Mouse (Mus musculus): ENCODE measurements at regions not wholly inside any gene's neighbourhood (a gene's known extent, or its start where the extent isn't known, plus 50 kb on each side); places are given as distances from the start of the nearest gene placed in this dataset.
"Not testable (repeated sequence)": the region's sequence is repeated elsewhere in the genome, so short reads cannot be mapped to it uniquely, and the experiment has no call there.

DNA sequence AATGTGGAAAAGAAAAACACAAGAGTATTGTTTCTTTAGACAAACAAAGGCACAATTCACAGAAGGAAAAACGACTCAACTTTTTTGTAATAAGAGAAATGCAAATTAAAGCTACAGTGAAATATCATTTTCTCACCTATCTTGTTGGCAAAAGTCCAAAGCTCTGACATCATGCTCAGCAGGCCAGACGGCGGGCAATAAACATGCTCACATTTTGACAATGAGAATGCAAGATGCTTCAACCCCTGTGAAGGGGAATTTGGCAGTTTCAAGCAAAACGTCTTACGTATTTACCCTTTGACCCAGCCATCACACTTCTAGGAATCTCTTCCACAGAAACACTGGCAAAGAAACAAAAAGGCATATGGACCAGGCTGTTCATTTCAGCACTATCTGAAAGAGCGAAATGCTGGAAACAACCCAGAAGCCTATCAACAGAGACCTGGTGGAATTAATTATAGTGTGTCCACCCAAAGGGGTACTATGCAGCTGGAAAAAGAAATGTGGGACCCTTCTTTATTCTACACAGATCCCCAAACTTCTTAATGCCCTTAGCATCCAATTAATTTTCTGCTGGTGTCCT is 203.4 kb upstream of the 2610301B20Rik start:
- no peak for DNase-seq

DNA sequence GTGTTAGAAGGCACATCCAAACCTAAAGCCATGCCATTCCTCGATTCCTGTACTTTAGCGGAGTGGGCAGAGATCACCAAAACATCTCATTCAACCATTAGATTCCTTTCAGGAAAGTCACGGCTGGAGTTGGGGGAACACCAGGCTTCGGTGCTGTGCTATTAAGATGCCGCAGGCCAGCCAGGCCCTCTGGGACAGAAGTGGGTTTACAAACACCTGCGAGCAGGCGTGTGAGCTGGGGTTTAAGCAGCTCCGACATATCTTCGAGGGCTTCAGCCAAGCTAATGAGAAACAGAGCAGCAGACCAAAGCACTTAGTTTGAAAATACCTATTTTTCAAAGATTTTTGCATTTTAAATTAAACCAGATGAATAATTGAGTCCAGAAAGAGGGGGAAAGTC is 183.2 kb upstream of the 2610301B20Rik start:
- no peak for DNase-seq

DNA sequence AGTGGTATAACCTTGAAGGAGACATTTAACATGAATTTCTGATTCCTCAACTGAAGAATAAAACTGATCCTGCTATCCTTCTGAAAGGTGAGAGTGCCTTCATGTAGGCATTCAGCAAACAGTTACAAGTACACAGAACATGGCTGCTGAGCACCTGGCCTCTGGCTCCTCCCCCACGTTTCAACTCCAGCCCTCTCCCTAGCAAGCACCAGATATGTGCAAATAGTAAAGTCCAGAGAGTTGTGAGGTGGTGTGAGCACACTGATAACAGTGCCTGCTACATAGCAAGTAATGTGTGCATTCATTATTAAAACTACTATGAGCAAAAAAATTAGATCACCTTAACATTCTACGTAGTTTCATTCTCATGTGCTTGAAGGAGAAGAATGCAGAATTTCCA is 181.4 kb upstream of the 2610301B20Rik start:
- DNase-seq: no peak

DNA sequence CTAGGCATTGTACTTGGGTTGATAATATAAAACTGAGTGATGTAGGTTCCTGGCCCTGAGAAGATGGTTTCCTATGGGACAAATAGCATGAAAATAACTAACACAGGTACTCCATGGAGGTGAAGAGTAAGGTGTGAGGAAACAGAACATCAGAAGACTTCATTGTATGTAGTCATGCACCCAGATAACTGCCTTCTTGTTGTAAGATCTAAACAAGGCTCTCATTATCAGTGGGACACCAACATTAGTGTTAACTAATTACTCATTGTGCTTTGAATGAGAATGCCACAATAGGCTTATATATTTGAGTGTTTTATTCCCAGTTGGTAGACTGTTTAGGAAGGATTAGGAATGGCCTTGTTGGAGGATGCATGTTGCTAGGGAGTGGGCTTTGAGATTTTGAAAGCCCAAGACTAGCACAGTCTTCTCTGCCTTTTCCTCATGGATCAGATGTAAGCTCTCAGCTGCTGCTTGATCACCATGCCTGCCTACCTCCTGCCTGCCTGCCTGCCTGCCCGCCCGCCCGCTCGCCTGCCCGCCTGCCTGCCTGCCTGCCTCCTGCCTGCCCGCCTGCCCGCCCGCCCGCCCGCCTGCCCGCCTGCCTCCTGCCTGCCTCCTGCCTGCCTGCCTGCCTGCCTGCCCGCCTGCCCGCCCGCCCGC is 180.7 kb upstream of the 2610301B20Rik start:
- DNase-seq: no peak

DNA sequence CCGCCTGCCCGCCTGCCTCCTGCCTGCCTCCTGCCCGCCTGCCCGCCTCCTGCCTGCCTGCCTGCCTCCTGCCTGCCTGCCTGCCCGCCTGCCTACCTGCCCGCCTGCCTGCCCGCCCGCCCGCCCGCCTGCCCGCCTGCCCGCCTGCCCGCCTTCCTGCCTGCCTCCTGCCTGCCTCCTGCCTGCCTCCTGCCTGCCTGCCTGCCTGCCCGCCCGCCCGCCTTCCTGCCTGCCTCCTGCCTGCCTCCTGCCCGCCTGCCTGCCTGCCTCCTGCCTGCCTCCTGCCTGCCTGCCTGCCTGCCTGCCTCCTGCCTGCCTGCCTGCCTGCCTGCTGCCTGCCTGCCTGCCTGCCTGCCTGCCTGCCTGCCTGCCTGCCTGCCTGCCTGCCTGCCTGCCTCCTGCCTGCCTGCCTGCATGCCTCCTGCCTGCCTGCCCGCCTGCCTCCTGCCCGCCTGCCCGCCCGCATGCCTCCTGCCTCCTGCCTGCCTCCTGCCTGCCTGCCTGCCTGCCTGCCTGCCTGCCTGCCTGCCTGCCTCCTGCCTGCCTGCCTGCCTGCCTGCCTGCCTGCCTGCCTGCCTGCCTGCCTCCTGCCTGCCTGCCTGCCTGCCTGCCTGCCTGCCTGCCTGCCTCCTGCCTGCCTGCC is 180.1 kb upstream of the 2610301B20Rik start:
- not testable (repeated sequence) for DNase-seq

DNA sequence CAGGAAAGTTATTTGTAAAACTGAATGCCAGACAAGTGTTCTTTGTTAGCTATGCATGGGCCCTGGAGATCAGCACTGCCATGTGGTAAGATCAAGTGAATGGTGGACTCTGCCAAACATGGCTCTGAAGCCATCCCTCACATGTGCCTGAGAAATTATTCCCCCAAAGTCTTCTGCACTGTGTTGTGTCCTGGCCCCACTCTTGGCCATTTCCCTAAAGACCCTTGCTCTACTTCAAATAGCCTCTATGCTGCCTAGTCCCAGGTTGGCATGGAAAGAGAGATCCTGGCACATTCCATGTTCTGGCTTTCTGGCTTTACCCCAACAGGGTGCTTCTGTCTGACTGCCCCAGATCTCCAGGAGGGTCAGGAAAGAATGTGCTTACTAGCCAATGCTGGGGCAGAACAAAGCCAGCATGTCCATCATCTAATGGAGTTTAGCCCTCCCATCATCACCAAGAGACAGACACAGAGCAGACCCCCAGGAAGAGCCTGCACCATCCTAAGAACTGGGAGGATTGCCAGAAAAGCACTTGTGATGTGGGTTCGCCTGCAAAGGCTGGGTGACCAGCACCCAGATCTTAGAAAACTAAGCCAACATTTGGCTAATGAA is 177.0 kb upstream of the 2610301B20Rik start:
- no peak for DNase-seq

DNA sequence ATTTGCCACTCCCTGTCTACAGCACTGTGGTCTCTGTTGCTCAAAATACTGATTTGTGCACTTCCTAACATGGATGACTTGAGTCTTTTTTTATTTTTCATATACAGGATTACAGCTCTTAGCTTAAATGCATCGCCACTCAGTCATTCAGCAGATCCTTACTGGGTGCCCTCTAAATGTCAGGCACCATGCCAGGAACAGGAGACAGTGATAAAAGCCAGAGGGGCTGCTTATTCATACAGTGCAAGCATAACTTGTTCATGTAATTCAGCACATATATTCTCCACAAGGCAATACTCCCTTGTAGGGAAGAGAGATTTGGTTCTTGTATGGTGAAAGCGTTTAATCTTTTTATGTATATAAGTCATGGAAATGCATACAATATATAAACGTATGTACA is 175.7 kb upstream of the 2610301B20Rik start:
- DNase-seq: no peak

DNA sequence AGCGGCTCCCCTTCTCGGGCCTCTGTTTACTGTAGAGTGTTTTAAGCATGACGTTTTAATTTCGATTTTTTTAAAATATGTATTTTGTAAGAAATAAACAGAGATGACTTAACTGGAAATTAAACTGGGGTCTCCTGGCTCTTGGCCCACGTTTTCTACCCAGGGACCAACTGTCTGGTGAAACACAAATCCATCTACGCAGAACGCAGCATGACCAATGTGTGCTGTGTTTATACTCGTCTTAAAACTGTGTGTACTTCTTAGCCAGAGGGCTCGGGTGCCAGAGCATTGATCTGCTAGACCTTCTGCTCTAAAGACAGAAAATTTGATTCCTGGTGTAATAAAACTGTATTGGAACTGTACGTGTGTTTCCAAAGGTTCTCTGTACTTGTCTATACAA is 172.8 kb upstream of the 2610301B20Rik start:
- DNase-seq: no peak

DNA sequence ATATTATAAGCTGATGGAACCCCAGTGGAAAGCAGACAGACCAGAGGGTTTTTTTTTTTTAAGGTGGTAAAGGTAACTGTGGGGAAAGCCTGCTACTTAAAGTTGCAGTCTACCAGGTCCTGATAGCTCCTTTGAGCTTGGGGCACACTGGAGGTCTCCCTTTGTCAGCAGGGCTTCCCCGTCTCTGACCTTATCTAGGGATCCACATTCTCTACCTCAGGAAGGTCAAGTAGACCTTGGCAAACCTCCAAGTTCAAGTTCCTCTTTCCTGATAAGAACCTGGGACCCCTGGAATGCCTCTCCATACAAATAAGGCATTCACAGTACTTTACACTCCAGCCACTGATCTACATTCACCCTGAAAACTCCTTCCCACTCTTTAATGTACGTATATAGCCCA is 171.1 kb upstream of the 2610301B20Rik start:
- DNase-seq: no peak

DNA sequence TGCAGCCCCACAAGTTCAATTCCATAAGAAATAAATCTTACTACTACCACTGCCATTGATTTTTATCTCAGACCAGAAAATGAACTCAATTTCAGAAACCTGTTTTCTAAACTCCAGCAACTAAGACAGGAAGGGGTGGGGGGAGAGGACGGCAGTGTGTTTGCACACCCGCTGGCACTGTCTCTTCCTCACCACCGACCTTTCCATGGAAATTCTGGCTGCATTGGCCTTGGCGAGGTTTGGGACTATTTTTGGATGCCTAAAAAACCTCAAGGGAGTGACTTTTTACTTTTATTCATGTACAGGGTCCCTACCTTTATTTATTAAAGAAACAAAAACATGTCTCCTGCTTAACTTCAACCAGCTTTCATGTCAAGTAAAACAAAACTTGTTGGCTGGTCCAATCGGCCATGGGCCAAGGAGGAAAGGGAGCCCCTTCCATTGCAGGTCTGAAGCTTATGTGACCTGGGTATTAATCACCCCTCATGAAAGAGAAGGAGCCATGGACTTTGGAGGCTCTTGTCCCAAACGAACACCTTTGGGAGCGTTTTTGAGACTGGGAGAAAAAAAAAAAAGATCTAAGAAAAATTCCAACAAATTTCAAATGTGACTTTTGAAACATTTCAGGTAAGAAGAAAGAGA is 167.2 kb upstream of the 2610301B20Rik start:
- no peak for DNase-seq

DNA sequence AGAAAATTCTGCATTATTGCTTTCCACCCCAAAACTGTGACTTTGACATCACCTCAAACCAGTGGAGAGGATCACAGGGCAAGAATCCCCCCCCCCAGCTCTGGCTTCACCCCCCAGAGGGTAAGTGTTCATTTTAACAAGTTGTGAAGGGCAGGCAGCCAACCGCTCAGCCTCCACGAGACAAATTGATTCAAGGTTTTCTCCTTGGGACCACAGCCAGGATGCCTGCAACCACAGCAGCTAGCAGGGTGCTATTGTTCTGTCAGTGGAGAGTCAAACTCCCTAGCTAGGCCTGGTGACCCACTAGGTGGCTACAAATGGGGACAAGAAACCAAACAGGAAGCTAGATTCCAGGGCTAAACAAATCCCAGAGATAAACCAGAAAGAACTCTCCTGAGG is 166.6 kb upstream of the 2610301B20Rik start:
- DNase-seq: no peak

DNA sequence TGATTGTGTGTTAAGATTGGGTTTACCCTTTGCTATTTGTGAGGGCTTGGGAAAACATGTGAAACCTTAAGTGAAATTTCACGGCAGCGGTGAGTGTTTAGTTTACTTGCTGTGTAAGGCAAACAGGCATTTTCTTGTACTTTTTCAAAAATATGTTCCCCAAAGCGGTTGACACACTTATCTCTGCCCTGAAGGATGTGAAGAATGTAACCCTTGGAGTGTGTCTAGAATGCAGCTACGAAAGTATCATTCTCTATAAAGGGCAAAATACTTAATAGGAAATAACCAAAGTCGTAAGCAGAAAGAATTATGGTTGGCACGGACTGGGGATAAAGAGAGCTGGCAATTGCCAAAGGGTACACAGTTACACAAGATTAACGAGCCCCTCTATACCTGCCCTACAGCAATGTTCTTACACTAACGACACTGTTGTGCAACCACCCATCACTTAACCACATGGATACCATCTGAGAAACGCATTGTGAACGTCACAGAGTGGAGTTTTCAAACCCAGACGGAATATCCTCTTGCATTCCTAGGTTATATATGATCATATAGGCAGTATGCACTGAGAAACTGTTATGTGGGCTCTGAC is 162.3 kb upstream of the 2610301B20Rik start:
- DNase-seq: no peak

DNA sequence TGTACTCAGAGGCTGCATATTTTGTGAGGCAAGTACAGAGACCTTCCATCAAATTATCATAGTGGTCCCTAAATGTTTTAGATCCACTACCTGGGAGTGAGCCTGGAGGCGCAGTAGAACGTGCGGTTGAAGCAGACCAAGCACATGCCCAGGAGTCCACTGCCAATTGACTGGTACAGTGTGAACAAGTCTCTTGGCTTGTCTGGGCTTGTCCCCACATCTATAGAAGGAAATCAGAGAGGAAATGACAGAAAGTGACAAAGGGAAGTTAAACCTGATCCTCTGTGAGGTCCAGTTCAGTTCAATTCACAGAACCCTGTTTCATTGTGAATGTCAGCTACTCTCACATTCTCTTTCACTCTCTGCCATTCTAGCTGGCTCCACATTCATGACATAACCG is 151.0 kb upstream of the 2610301B20Rik start:
- no peak for DNase-seq

DNA sequence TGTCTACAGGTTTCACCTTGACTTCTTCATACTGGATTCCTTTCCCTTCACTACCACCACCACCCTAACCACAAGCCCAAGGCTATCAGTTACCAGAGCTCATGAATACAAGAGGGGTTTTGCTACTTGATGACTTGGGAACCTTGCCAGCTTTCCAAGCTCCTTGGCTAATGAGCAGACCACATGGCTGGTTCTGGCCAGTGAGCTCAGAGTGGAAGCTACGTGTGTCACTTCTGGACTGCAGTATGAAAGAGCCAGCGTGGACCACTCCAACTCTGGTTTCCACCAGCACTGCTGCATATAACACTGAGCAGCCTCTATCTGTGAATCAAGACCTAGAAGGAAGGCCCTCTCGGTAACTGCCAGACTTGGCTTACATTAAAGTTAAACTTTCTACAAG is 146.4 kb upstream of the 2610301B20Rik start:
- DNase-seq: peak; percentile 38

DNA sequence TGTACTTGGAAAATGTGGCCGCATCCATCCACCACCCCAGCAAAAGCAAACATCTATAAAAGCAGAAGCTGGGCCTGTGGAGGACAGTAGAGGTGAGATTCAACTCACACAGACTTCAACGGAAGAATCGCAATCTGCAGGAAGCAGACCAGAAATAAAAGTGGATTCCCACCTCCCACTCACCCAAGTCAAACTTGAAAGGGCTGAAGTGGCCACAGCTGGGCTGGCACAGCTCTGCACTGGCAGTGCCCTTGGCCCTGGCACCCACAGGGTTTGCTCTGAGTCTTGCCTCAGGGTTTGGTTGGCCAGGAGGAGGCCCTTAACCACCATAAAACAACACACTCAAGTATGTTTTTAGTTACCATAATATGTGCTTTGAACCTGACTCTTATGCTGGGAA is 129.1 kb upstream of the 2610301B20Rik start:
- DNase-seq: no peak

DNA sequence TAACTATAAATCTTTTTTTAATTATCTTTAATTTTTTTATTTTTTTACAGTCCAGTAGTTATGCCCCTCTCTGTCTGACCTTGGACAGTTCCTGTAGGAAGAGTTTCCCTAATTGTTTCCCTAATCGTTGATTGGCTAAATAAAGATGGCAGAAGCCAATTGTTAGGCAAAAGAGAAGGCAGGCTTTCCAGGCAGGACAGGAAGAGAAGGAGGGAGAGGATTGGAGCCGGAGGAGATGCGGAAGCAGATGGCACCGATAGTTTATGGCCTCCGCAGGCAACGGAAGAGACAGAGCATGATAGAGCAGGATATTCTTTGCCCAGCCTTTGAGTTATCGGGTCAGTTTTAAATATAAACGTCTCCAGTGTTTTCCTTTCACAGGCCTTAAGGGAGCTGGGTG is 125.5 kb upstream of the 2610301B20Rik start:
- no peak for DNase-seq

DNA sequence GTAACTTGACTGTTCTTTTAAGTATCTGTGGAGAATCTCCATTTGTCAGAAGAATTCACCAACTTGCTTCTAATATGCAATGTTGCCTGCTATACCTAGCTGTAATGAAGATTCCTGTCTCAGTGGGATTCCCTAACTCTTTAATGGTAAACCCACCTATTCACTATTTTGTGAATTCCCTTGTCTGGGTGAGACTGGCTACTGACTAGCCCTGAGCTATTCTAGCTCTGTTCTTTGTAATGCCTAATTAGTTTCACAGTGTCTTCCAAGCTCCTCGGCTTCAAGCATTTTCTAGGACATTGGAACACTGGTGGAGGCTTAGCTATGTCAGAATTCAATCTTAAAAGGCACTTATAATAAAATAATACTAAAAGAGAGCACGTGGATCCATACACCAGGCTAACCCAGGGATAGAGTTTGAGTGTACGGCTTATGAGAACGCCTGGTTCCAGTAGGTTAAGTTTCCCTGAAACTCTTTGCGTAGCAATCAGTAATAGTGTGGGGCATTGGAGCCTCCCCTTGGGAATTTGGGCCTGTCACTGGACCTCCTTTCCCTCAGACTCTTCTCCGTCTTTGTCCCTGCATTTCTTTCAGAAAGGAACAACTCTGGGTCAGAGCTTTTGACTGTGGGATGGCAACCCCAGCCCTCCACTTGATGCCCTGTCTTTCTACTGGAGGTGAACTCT is 123.8 kb upstream of the 2610301B20Rik start:
- DNase-seq: not testable (repeated sequence)

DNA sequence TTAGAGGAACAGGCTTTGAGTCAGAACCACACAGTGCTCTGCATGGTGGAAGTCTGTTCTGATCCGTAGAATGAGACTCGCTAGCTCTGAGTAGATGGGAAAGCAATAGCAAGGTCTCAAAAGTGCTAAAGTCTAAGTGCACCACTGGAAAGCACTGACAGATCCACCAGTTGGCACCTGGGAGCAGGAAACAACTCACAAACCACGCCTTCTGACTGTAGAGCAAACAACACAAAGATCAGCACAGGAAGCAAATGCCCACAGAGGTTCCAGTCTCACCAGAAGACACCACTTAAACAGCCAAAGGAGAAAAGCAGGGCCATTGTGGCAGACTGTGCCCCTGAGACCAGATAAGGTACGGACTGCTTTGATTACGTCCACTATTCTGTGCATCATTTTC is 121.1 kb upstream of the 2610301B20Rik start:
- DNase-seq: no peak

DNA sequence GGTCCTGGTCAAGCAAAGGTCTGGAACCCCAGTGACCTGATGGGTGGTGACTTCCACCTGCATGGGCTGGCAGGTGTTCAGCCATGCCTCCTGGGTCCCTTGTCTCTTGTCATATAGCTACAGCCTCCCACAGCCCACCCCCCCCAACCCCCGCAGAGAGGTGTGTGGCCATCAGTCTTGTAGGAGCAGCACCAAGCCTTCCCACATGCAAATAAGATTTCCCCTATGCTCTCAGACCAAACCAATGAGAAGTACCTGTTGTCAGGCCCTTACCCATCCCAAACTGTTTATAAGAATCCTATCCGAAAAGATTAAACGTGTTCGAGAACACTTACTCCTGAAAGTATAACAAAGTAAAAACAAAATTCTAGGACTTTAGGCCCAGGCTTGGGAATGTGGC is 114.8 kb upstream of the 2610301B20Rik start:
- no peak for DNase-seq

DNA sequence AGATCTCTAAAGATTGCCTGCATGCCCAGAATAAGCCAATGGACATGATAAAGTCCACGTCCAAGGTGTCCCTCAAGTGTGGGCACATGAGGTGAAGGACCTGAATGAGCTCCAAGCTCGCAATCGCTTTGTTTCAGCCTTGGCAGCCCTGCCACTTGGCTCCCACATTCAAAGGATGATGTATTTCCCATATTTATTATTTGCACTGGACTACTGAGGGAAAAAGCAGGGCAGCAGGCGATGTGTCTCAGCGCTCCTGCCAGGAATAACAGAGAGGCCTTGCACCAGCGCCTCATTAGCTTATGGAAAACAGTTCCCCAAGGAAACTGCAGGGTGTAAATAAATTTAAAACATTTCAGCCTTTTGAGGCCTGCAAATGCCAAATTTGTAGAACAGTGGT is 106.6 kb upstream of the 2610301B20Rik start:
- no peak for DNase-seq

DNA sequence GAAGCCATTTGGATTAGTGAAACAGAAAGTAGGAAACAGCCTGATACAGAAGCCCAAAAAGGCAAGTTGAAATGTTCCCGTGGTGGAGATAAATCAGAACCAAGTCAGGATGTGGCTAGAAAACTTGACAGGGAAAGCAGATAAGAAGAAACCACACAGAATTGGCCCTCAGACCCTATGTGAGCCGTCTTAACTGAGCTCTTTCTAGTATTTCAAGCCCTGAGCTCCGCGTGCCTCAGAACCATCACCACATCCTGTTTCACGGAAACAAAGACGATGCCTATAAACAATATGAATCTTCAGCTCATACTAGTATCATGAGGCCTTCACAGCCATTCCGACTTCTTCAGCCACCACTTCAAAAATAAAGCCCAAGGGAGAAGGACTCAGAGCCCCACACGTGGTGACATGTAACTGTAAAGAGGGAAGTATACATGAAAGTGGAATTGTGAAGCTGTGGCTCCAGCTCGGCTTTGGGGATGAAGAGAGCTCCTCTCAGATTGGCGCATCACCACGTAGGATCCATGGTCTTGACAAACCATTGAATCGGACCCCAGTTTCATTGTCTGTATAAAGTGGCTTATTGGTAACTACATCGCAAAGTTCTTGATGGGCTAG is 104.2 kb upstream of the 2610301B20Rik start:
- DNase-seq: peak; percentile 29

DNA sequence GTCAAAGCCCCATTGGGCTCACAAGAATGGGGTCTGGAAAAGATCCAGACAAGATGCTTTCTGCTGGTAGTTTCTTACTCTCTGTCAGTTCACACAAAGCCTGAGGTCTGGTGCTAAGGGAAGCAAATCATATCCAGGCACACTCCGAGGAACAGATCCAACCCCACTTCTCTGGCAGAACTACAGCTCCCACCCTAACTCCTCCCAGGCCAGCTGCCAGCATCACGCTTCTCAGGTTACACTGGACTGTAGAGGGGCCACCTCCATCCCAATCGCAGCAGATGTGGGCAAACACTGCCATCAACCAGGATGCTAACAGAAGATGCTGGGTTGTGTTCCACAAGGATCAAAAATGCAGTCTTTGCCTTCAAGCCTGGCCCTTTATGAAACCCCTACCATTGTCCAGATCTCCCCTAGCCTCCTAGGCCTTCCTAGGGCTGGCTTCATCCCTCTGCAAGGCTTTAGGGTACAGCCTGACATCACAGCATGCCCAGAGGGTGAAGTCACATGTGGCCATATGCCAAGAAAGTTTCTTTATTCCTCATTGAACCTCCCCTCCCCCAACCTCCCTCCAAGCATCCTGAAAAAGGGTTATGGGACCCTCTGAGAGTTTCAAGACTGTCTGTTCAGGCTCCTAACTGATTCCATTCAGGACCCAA is 99.6 kb upstream of the 2610301B20Rik start:
- DNase-seq: no peak
